Mouse (Mus musculus): ENCODE results near the gene Slc12a8.

The Slc12a8 gene

GRCm38 (mm10) chr16:33612056-33612770, 95.1 kb downstream of the Slc12a8 start:
- DNase-seq (ENCODE audit: low read depth) = no peak

GRCm38 (mm10) chr16:33615986-33616385, 98.9 kb downstream of the Slc12a8 start:
- DNase-seq (ENCODE audit: low read depth) = no peak

GRCm38 (mm10) chr16:33621836-33622235, 104.7 kb downstream of the Slc12a8 start:
- no peak for DNase-seq (ENCODE audit: low read depth)

- no peak for DNase-seq (ENCODE audit: low read depth)
Observed at GRCm38 (mm10) chr16:33624586-33624985, 107.5 kb downstream of the Slc12a8 start.

GRCm38 (mm10) chr16:33629539-33629938, 112.4 kb downstream of the Slc12a8 start:
- DNase-seq (ENCODE audit: low read depth) = no peak

GRCm38 (mm10) chr16:33635836-33636595, 118.9 kb downstream of the Slc12a8 start:
- no peak for DNase-seq (ENCODE audit: low read depth)

- peak; percentile 21 for DNase-seq (ENCODE audit: low read depth)
Observed at GRCm38 (mm10) chr16:33641779-33642178, 124.7 kb downstream of the Slc12a8 start.

GRCm38 (mm10) chr16:33653116-33653515, 136.0 kb downstream of the Slc12a8 start:
- no peak for DNase-seq (ENCODE audit: low read depth)

GRCm38 (mm10) chr16:33655443-33655842, 138.3 kb downstream of the Slc12a8 start:
- DNase-seq (ENCODE audit: low read depth) = no peak

GRCm38 (mm10) chr16:33657191-33657590, 140.1 kb downstream of the Slc12a8 start:
- DNase-seq (ENCODE audit: low read depth) = peak; percentile 40

- DNase-seq (ENCODE audit: low read depth) = no peak
Observed at GRCm38 (mm10) chr16:33658121-33658520, 141.0 kb downstream of the Slc12a8 start.

- DNase-seq (ENCODE audit: low read depth) = no peak
Observed at GRCm38 (mm10) chr16:33659521-33659920, 142.4 kb downstream of the Slc12a8 start.

- DNase-seq (ENCODE audit: low read depth) = no peak
Observed at GRCm38 (mm10) chr16:33660125-33660524, 143.0 kb downstream of the Slc12a8 start.

- DNase-seq (ENCODE audit: low read depth) = no peak
Observed at GRCm38 (mm10) chr16:33662841-33663240, 145.7 kb downstream of the Slc12a8 start.

- DNase-seq (ENCODE audit: low read depth) = no peak
Observed at GRCm38 (mm10) chr16:33666226-33666625, 149.1 kb downstream of the Slc12a8 start.

GRCm38 (mm10) chr16:33666985-33667538, 149.9 kb downstream of the Slc12a8 start:
- DNase-seq (ENCODE audit: low read depth) = peak; percentile 19

- DNase-seq (ENCODE audit: low read depth) = no peak
Observed at GRCm38 (mm10) chr16:33668448-33668847, 151.3 kb downstream of the Slc12a8 start.

GRCm38 (mm10) chr16:33669072-33669471, 151.9 kb downstream of the Slc12a8 start:
- DNase-seq (ENCODE audit: low read depth) = peak; percentile 10

GRCm38 (mm10) chr16:33670340-33670739, 153.2 kb downstream of the Slc12a8 start:
- DNase-seq (ENCODE audit: low read depth) = no peak

GRCm38 (mm10) chr16:33670933-33671332, 153.8 kb downstream of the Slc12a8 start:
- DNase-seq (ENCODE audit: low read depth) = no peak

- DNase-seq (ENCODE audit: low read depth) = no peak
Observed at GRCm38 (mm10) chr16:33672188-33672587, 155.1 kb downstream of the Slc12a8 start.

- DNase-seq (ENCODE audit: low read depth) = no peak
Observed at GRCm38 (mm10) chr16:33672643-33673042, 155.5 kb downstream of the Slc12a8 start.

GRCm38 (mm10) chr16:33673530-33674109, 156.5 kb downstream of the Slc12a8 start:
- DNase-seq (ENCODE audit: low read depth) = no peak

Data from 416B (cell line).